Mouse (Mus musculus): ENCODE measurements around the gene Trim44. TPM values are rescaled to one million over a fixed set of nuclear protein-coding genes. Genes with fewer than 3 reads are reported as not detected.

The Trim44 gene
- polyA plus RNA-seq, 2 experiments = 4.8 to 11.3 TPM

GRCm38 (mm10) chr2:102446851-102447250, 39.2 kb upstream of the Trim44 start:
- no peaks in the 10 kb centered on the region for H3K9me3 ChIP-seq (ENCODE audit: control insufficient read depth, low read length)
- WGBS (ENCODE audit: insufficient replicate concordance) = 54% methylated on average over 4 of the region's 4 CpGs
- no peak for DNase-seq (ENCODE audit: low read depth in 3 of 3, low spot score in 3 of 3)
- TF ChIP-seq EP300 (IDR thresholded peaks at IDR 0.05; ENCODE audit: low read depth) (no peak), CTCF (IDR thresholded peaks at IDR 0.05; ENCODE audit: low read depth) (no peak)
- no peak overlapping the region for H3K27ac ChIP-seq
- no peak for ATAC-seq (ENCODE audit: insufficient read depth)
- no peaks in the 10 kb centered on the region for H3K4me1 ChIP-seq (replicated peaks; ENCODE audit: control insufficient read depth in 2 of 2, insufficient read depth in 2 of 2, low read length in 1 of 2)
- no peak overlapping the region for H3K9ac ChIP-seq (replicated peaks)
- H3K4me2 ChIP-seq (ENCODE audit: low read depth) = no peak overlapping the region
- no peaks in the 10 kb centered on the region for H3K36me3 ChIP-seq (replicated peaks; ENCODE audit: control insufficient read depth, insufficient read depth, low read depth)
- H3K4me3 ChIP-seq (ENCODE audit: insufficient read depth in 1 of 2, low read depth in 2 of 2, low read length in 2 of 2) = no peak overlapping the region
- H3K27me3 ChIP-seq (ENCODE audit: control insufficient read depth, insufficient read depth, low read length) = peaks cover 25% of the 10 kb centered on the region

GRCm38 (mm10) chr2:102437357-102438030, 29.9 kb upstream of the Trim44 start:
- no peak for DNase-seq (ENCODE audit: low read depth in 3 of 3, low spot score in 3 of 3)
- ATAC-seq (ENCODE audit: insufficient read depth) = no peak
- Histone ChIP-seq H3K4me2 (ENCODE audit: low read depth) (no peak overlapping the region), H3K27me3 (ENCODE audit: control insufficient read depth, insufficient read depth, low read length) (no peaks in the 10 kb centered on the region), H3K36me3 (replicated peaks; ENCODE audit: control insufficient read depth, insufficient read depth, low read depth) (no peaks in the 10 kb centered on the region), H3K4me3 (ENCODE audit: insufficient read depth in 1 of 2, low read depth in 2 of 2, low read length in 2 of 2) (no peak overlapping the region), H3K9me3 (ENCODE audit: control insufficient read depth, low read length) (no peaks in the 10 kb centered on the region), H3K27ac (no peak overlapping the region), H3K9ac (replicated peaks) (no peak overlapping the region), H3K4me1 (replicated peaks; ENCODE audit: control insufficient read depth in 2 of 2, insufficient read depth in 2 of 2, low read length in 1 of 2) (no peaks in the 10 kb centered on the region)
- TF ChIP-seq CTCF (IDR thresholded peaks at IDR 0.05; ENCODE audit: low read depth) (no peak), EP300 (IDR thresholded peaks at IDR 0.05; ENCODE audit: low read depth) (no peak)
- 50% methylated on average over 8 of the region's 8 CpGs for WGBS (ENCODE audit: insufficient replicate concordance)

- no peak for ATAC-seq (ENCODE audit: insufficient read depth)
- DNase-seq (ENCODE audit: low read depth in 3 of 3, low spot score in 3 of 3) = no peak
- 73% methylated on average over 1 of the region's 1 CpGs for WGBS (ENCODE audit: insufficient replicate concordance)
Measured at GRCm38 (mm10) chr2:102433879-102434278, 26.3 kb upstream of the Trim44 start.

GRCm38 (mm10) chr2:102431084-102431483, 23.5 kb upstream of the Trim44 start:
- WGBS (ENCODE audit: insufficient replicate concordance) = 34% methylated on average over 4 of the region's 4 CpGs
- no peak overlapping the region for H3K4me3 ChIP-seq (ENCODE audit: insufficient read depth in 1 of 2, low read depth in 2 of 2, low read length in 2 of 2)
- no peak overlapping the region for H3K4me2 ChIP-seq (ENCODE audit: low read depth)

More at GRCm38 (mm10) chr2:102433879-102434278, 26.3 kb upstream of the Trim44 start:
- no peak overlapping the region for H3K4me2 ChIP-seq (ENCODE audit: low read depth)
- H3K27me3 ChIP-seq (ENCODE audit: control insufficient read depth, insufficient read depth, low read length) = no peaks in the 10 kb centered on the region
- no peak overlapping the region for H3K4me3 ChIP-seq (ENCODE audit: insufficient read depth in 1 of 2, low read depth in 2 of 2, low read length in 2 of 2)
- TF ChIP-seq EP300 (IDR thresholded peaks at IDR 0.05; ENCODE audit: low read depth) = no peak
- TF ChIP-seq CTCF (IDR thresholded peaks at IDR 0.05; ENCODE audit: low read depth) = no peak
- H3K9me3 ChIP-seq (ENCODE audit: control insufficient read depth, low read length) = no peaks in the 10 kb centered on the region
- H3K4me1 ChIP-seq (replicated peaks; ENCODE audit: control insufficient read depth in 2 of 2, insufficient read depth in 2 of 2, low read length in 1 of 2) = no peaks in the 10 kb centered on the region
- no peak overlapping the region for H3K27ac ChIP-seq
- no peak overlapping the region for H3K9ac ChIP-seq (replicated peaks)
- H3K36me3 ChIP-seq (replicated peaks; ENCODE audit: control insufficient read depth, insufficient read depth, low read depth) = no peaks in the 10 kb centered on the region

GRCm38 (mm10) chr2:102427974-102428373, 20.3 kb upstream of the Trim44 start:
- Histone ChIP-seq H3K4me2 (ENCODE audit: low read depth) (no peak overlapping the region), H3K36me3 (replicated peaks; ENCODE audit: control insufficient read depth, insufficient read depth, low read depth) (no peaks in the 10 kb centered on the region), H3K4me3 (ENCODE audit: insufficient read depth in 1 of 2, low read depth in 2 of 2, low read length in 2 of 2) (no peak overlapping the region), H3K4me1 (replicated peaks; ENCODE audit: control insufficient read depth in 2 of 2, insufficient read depth in 2 of 2, low read length in 1 of 2) (no peaks in the 10 kb centered on the region), H3K27me3 (ENCODE audit: control insufficient read depth, insufficient read depth, low read length) (no peaks in the 10 kb centered on the region), H3K9ac (replicated peaks) (no peak overlapping the region), H3K27ac (no peak overlapping the region), H3K9me3 (ENCODE audit: control insufficient read depth, low read length) (no peaks in the 10 kb centered on the region)
- ATAC-seq (ENCODE audit: insufficient read depth) (no peak), DNase-seq (ENCODE audit: low read depth in 3 of 3, low spot score in 3 of 3) (no peak)
- TF ChIP-seq EP300 (IDR thresholded peaks at IDR 0.05; ENCODE audit: low read depth) (no peak), CTCF (IDR thresholded peaks at IDR 0.05; ENCODE audit: low read depth) (no peak)

More at GRCm38 (mm10) chr2:102431084-102431483, 23.5 kb upstream of the Trim44 start:
- no peaks in the 10 kb centered on the region for H3K36me3 ChIP-seq (replicated peaks; ENCODE audit: control insufficient read depth, insufficient read depth, low read depth)
- ATAC-seq (ENCODE audit: insufficient read depth) (no peak), DNase-seq (ENCODE audit: low read depth in 3 of 3, low spot score in 3 of 3) (no peak)
- no peaks in the 10 kb centered on the region for H3K9me3 ChIP-seq (ENCODE audit: control insufficient read depth, low read length)
- no peaks in the 10 kb centered on the region for H3K4me1 ChIP-seq (replicated peaks; ENCODE audit: control insufficient read depth in 2 of 2, insufficient read depth in 2 of 2, low read length in 1 of 2)
- H3K27me3 ChIP-seq (ENCODE audit: control insufficient read depth, insufficient read depth, low read length) = no peaks in the 10 kb centered on the region
- no peak overlapping the region for H3K27ac ChIP-seq
- TF ChIP-seq EP300 (IDR thresholded peaks at IDR 0.05; ENCODE audit: low read depth) = no peak
- TF ChIP-seq CTCF (IDR thresholded peaks at IDR 0.05; ENCODE audit: low read depth) = no peak
- no peak overlapping the region for H3K9ac ChIP-seq (replicated peaks)
